Mouse (Mus musculus) layer of hippocampus, adult 18-20 months (tissue): Measurements from ENCODE around the gene Per2. TPM values are rescaled to one million over a fixed set of nuclear protein-coding genes. Genes with fewer than 3 reads are reported as not detected.
A peak's percentile ranks its signal among the peaks of the same experiment; 100 is the strongest.
"Not testable (repeated sequence)": the region's sequence is repeated elsewhere in the genome, so short reads cannot be mapped to it uniquely, and the experiment has no call there.

Experiments
- DNase-seq, 2 experiments: peaks; one replicate each; pipeline ENCODE4 v3.0.0; 2022; ENCODE audit warnings: low spot score in 2 of 2
- long read RNA-seq: library from polyadenylated mRNA; stranded (forward); transcript quantifications from one replicate; pipeline ENCODE4 v2.0.0, GENCODE M21; 2021
- total RNA-seq, 2 experiments: library from RNA; stranded (reverse); gene quantifications; 2 replicates each; pipeline ENCODE4 v1.2.3; 2021

The Per2 gene
- total RNA-seq = 10 to 100 TPM; 32.2 to 35.2 TPM
- long read RNA-seq, full-length matches to known transcripts = 28 of 56 reads
- long read RNA-seq, partial matches to known transcripts = 17 of 56 reads
- long read RNA-seq, other reads (novel, unspliced or antisense) = 11 of 56 reads

GRCm38 (mm10) chr1:91459059-91459809 is at the start of gene Per2:
Gene Per2, minus strand, starts transcription at chr1:91459324.
- peak; percentile 97 to 100 for DNase-seq

- DNase-seq = no peak
Observed at GRCm38 (mm10) chr1:91504615-91505014, 45.5 kb upstream of the Per2 start.

DNA sequence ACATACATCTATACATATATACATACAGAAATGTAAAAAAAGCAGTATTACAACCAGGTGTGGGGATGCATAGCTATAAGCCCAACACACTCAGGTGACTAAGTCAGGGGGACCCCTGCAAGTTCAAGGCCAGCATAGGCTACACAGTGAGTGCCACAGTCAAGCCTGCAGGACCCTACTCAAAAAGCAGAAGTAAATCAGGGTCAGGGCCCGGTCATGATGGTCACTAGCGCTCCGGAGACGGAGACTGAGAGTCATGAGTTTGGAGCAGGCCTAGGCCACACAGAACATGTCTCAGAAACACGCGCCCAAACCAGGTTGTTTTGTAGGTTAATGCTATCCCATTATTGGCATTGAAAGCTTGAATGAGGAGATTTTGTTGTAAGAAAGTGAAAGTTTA is 39.5 kb upstream of the Per2 start:
- DNase-seq = no peak

GRCm38 (mm10) chr1:91495321-91495720 is 36.2 kb upstream of the Per2 start:
- DNase-seq = no peak

GRCm38 (mm10) chr1:91494457-91495140 is 35.5 kb upstream of the Per2 start, which contains the start of gene Traf3ip1:
Gene Traf3ip1, plus strand, starts transcription at chr1:91494647.
- peak; percentile 84 to 94 for DNase-seq

- no peak for DNase-seq
Observed at GRCm38 (mm10) chr1:91493938-91494337, 34.8 kb upstream of the Per2 start.

- no peak for DNase-seq
Observed at GRCm38 (mm10) chr1:91492740-91493139, 33.6 kb upstream of the Per2 start.

- no peak for DNase-seq
Observed at GRCm38 (mm10) chr1:91490322-91490721, 31.2 kb upstream of the Per2 start.

GRCm38 (mm10) chr1:91486165-91486564 is 27.0 kb upstream of the Per2 start:
- no peak for DNase-seq

- no peak for DNase-seq
Observed at GRCm38 (mm10) chr1:91485422-91485821, 26.3 kb upstream of the Per2 start.

DNA sequence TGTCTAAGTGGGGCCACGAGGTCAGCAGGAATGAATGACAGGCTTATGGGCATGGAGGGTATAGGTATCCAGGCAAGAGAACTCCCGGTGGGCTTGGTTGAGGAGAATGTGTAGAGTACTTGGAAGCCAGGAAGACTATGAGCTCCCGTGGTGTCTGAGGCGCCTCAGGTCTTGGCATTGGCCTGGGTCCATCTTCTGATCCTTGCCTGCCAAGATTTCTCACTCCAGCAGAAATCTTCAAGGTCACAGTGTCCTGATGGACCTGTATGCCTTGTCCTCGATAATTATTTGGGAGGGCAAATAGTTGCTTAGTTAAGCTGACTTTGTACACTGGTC is 24.9 kb upstream of the Per2 start:
- no peak for DNase-seq

- DNase-seq = peak; percentile 61 to 88
Observed at GRCm38 (mm10) chr1:91483304-91484010, 24.3 kb upstream of the Per2 start.

- no peak for DNase-seq
Observed at GRCm38 (mm10) chr1:91482616-91483211, 23.6 kb upstream of the Per2 start.

DNA sequence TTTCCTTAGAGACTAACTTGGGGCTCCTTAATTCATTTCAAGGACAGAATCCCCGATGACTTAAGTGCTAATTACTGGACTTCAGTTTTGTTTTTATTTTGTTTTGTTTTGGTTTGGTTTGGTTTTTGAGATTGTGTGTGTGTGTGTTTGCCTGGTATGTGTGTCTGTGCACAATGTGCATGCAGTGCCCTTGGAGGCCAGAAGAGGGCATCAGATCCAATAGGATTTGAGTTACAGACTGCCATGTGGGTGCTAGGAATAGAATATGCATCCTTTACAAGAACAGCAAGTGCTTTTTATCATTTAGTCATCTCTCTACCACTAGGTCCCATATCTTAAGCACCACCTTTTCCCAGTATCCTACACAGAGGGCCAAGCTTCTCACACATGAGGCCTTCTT is 19.8 kb upstream of the Per2 start:
- DNase-seq = no peak

GRCm38 (mm10) chr1:91478145-91478544 is 19.0 kb upstream of the Per2 start:
- DNase-seq = not testable (repeated sequence)

- DNase-seq = no peak
Observed at GRCm38 (mm10) chr1:91469888-91470419, 10.8 kb upstream of the Per2 start.

GRCm38 (mm10) chr1:91466186-91466585 is 7.1 kb upstream of the Per2 start:
- DNase-seq = no peak

- no peak for DNase-seq
Observed at GRCm38 (mm10) chr1:91465244-91465643, 6.1 kb upstream of the Per2 start.

DNA sequence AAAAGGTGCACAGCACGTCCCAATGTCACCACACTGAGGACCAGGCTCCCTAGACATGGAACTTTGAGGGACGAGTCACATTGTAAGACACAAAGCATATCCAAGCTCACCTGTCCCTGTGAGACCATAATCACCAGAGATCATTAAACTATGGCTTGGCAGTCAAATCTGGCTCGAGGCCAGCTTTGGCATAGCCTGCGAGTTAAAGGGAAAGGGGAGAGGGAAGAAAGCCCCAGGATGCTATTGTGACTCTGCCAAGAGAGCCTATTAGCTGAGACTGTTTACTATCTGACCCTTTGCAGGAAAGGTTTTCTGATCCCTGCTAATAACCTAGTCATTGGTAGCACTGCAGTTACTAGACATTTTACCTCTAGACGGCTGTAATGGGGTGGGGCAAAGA is 5.3 kb upstream of the Per2 start:
- no peak for DNase-seq

- no peak for DNase-seq
Observed at GRCm38 (mm10) chr1:91463336-91463995, 4.3 kb upstream of the Per2 start.

DNA sequence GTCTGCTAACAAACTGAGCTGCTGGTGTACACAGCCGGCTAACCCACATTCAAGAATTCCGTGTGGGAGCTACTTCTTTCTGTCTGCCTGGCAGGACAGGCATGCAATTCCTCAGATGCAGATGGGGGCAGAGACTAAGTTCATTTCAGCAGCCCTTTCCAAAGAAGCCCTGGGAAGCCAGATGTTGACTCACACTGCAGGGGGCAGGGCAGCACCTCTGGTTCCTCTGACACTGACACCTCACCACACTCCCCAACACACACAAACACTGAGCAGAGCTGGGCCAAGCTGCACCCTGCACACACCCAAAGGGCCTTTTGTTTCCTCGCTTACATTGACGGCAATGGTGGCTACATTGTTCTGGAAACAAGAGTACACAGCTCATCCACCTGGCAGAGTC is 1.4 kb upstream of the Per2 start:
- no peak for DNase-seq
